ENCODE assay signal across 9 mouse cellular contexts in the genomic region with DNA sequence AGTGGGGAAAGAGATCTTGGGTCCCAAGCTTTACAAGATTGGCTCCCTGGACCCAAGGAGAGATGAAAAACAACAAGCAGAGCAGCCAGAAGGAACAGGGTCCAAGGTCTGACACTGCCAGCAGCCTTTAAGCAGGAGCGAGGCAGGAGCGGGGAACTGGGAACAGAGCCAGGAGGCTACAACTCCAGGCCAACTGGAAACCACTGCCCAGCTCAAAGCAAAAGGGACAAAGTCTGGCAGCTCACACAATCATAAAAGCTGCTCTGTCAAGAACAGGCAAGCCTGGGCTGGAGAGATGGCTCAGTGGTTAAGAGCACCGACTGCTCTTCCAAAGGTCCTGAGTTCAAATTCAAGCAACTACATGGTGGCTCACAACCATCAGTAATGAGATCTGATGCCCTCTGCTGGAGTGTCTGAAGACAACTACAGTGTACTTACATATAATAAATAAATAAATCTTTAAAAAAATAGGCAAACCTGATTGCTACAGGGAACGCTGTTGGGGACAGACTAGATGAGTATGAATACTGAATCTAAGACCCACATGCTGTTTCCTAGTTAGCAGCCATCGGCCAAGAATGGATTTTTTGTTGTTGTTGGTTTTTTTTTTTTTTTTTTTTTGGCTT. TPM values are rescaled to one million over a fixed set of nuclear protein-coding genes. Genes with fewer than 3 reads are reported as not detected.
A peak's percentile ranks its signal among the peaks of the same experiment; 100 is the strongest.
DNase-seq lines count a peak whose midpoint lies in the region; ATAC-seq and TF ChIP-seq lines count a peak whose summit lies in the region.
"Had no signal": no experiment of that assay in that cellular context is flagged by ENCODE, and none has a peak within 500 bp of the region (broad histone marks: within the 10 kb centered on the region; RNA-seq: fewer than 3 reads in every experiment).

No protein-coding gene starts in this region.

- H3K4me1 ChIP-seq in limb, embryonic 14.5 days (ENCODE audit: control insufficient read depth, insufficient read depth, low read length): no peaks in the 10 kb centered on the region
- no peaks in the 10 kb centered on the region for H3K4me1 ChIP-seq in limb, embryonic 10.5 days
- no peaks in the 10 kb centered on the region for H3K4me1 ChIP-seq in heart, embryonic 10.5 days
- H3K4me1 ChIP-seq: limb, embryonic 13.5 days had no signal

- no peak overlapping the region for H3K27ac ChIP-seq in limb, embryonic 14.5 days (replicated peaks; ENCODE audit: low read depth, low read length)
- no peak overlapping the region for H3K27ac ChIP-seq in limb, embryonic 10.5 days
- H3K27ac ChIP-seq in heart, embryonic 10.5 days: no peak overlapping the region
- peak overlapping the region; percentile 56; the same call in 1 of the 2 replicates for H3K27ac ChIP-seq in layer of hippocampus, adult 2 months
- H3K27ac ChIP-seq: limb, embryonic 13.5 days had no signal

- TF ChIP-seq POLR2A in limb, embryonic 14.5 days (IDR thresholded peaks at IDR 0.05; ENCODE audit: borderline replicate concordance, extremely low read depth, insufficient read depth, insufficient read length): no peak

- peak; percentile 65 for TF ChIP-seq CTCF in layer of hippocampus, adult 2 months (conservative IDR thresholded peaks at IDR 0.05)

- no peak overlapping the region for H3K9ac ChIP-seq in limb, embryonic 14.5 days (ENCODE audit: low read depth, low read length, severe bottlenecking)
- H3K9ac ChIP-seq: limb, embryonic 13.5 days had no signal

- DNase-seq in limb, embryonic 14.5 days (ENCODE audit: low spot score): peak; percentile 59
- no peak for DNase-seq in limb, embryonic 10.5 days (ENCODE audit: low spot score)
- DNase-seq in brain, embryonic 18.5 days (ENCODE audit: low read depth, low spot score): peak; percentile 60
- peak; percentile 53 for DNase-seq in heart, embryonic 10.5 days (ENCODE audit: low spot score)
- peak; percentile 67 to 82 for DNase-seq in layer of hippocampus, adult 2 months (ENCODE audit: low spot score in 2 of 2)
- peak; percentile 73 for DNase-seq in lung, postnatal 14 days
- DNase-seq in urinary bladder, postnatal 4 days (ENCODE audit: low spot score in 2 of 2): peak; percentile 67 to 76

- H3K4me2 ChIP-seq in limb, embryonic 14.5 days (replicated peaks; ENCODE audit: low read depth, low read length, severe bottlenecking): no peak overlapping the region
- H3K4me2 ChIP-seq: limb, embryonic 13.5 days had no signal

- H3K36me3 ChIP-seq in limb, embryonic 14.5 days (ENCODE audit: control insufficient read depth, insufficient read depth, low read length): peaks cover 14% of the 10 kb centered on the region
- H3K36me3 ChIP-seq in limb, embryonic 10.5 days: peaks cover 18% of the 10 kb centered on the region
- peaks cover 14% of the 10 kb centered on the region for H3K36me3 ChIP-seq in heart, embryonic 10.5 days

- no peak for ATAC-seq in limb, embryonic 14.5 days (ENCODE audit: low FRiP score, low read depth)
- ATAC-seq in inflammation-experienced regulatory T-cells, adult 6 months: no peak

- 75% methylated on average over 5 of the region's 5 CpGs for WGBS in limb, embryonic 14.5 days
- WGBS in limb, embryonic 10.5 days: 87% methylated on average over 5 of the region's 5 CpGs
- WGBS in heart, embryonic 10.5 days: 83% methylated on average over 5 of the region's 5 CpGs

- no peaks in the 10 kb centered on the region for H3K9me3 ChIP-seq in limb, embryonic 14.5 days (ENCODE audit: control insufficient read depth, low read length)
- H3K9me3 ChIP-seq in limb, embryonic 10.5 days (replicated peaks): no peaks in the 10 kb centered on the region
- no peaks in the 10 kb centered on the region for H3K9me3 ChIP-seq in heart, embryonic 10.5 days

- no peaks in the 10 kb centered on the region for H3K27me3 ChIP-seq in limb, embryonic 14.5 days (ENCODE audit: control insufficient read depth, insufficient read depth, low read length)
- no peaks in the 10 kb centered on the region for H3K27me3 ChIP-seq in limb, embryonic 10.5 days (ENCODE audit: low read depth, poor library complexity, severe bottlenecking)
- H3K27me3 ChIP-seq in heart, embryonic 10.5 days (ENCODE audit: insufficient read depth, poor library complexity, severe bottlenecking): no peaks in the 10 kb centered on the region
- H3K27me3 ChIP-seq: limb, embryonic 13.5 days had no signal

- no peak overlapping the region for H3K4me3 ChIP-seq in limb, embryonic 14.5 days (replicated peaks; ENCODE audit: low read length)
- no peak overlapping the region for H3K4me3 ChIP-seq in limb, embryonic 10.5 days
- H3K4me3 ChIP-seq in heart, embryonic 10.5 days: no peak overlapping the region
- no peak overlapping the region for H3K4me3 ChIP-seq in layer of hippocampus, adult 2 months
- H3K4me3 ChIP-seq: limb, embryonic 13.5 days had no signal

RNA-seq across cellular contexts. Expression of a gene that starts 9.4 kb away (rescaled TPM):
- polyA plus RNA-seq in limb, embryonic 14.5 days (2012; rRNA removed): 69.9 and 98.5 TPM in 2 replicates
- 69.8 and 71.9 TPM in 2 replicates for polyA plus RNA-seq in limb, embryonic 14.5 days (2014; fragmentation: Nextera tagmentation; extraction: Ambion mirVana)
- polyA plus RNA-seq in limb, embryonic 10.5 days (2016; fragmentation: Nextera tagmentation; extraction: Ambion mirVana): 134 TPM in 2 replicates
- polyA plus RNA-seq in heart, embryonic 10.5 days (2016; fragmentation: Nextera tagmentation; extraction: Ambion mirVana): 78.0 and 92.7 TPM in 2 replicates
- total RNA-seq in layer of hippocampus, adult 2 months (2021): 10 to 100 TPM; 59.5 to 65.9 TPM
- polyA plus RNA-seq in inflammation-experienced regulatory T-cells, adult 6 months (2017; shearing (Covaris generic)): 10 to 100 TPM; 18.8 to 43.7 (median 19.1) TPM

RNA-seq across cellular contexts. Expression of a gene that starts 9.4 kb away (rescaled TPM):
- polyA plus RNA-seq in limb, embryonic 14.5 days (2012; rRNA removed): 36.0 and 83.7 TPM in 2 replicates
- 15.5 and 22.0 TPM in 2 replicates for polyA plus RNA-seq in limb, embryonic 14.5 days (2014; fragmentation: Nextera tagmentation; extraction: Ambion mirVana)
- 32.7 and 33.8 TPM in 2 replicates for polyA plus RNA-seq in limb, embryonic 10.5 days (2016; fragmentation: Nextera tagmentation; extraction: Ambion mirVana)
- 21.5 and 23.0 TPM in 2 replicates for polyA plus RNA-seq in heart, embryonic 10.5 days (2016; fragmentation: Nextera tagmentation; extraction: Ambion mirVana)
- total RNA-seq in layer of hippocampus, adult 2 months (2021): 10 to 100 TPM; 26.6 to 27.2 TPM
- 10 to 100 TPM; 32.0 to 43.4 (median 35.6) TPM for polyA plus RNA-seq in inflammation-experienced regulatory T-cells, adult 6 months (2017; shearing (Covaris generic))

RNA-seq across cellular contexts. Expression of a gene that starts 18.3 kb away (rescaled TPM):
- 57.2 and 65.9 TPM in 2 replicates for polyA plus RNA-seq in limb, embryonic 14.5 days (2012; rRNA removed)
- polyA plus RNA-seq in limb, embryonic 14.5 days (2014; fragmentation: Nextera tagmentation; extraction: Ambion mirVana): 63.2 and 64.8 TPM in 2 replicates
- polyA plus RNA-seq in limb, embryonic 10.5 days (2016; fragmentation: Nextera tagmentation; extraction: Ambion mirVana): 48.9 and 55.3 TPM in 2 replicates
- polyA plus RNA-seq in heart, embryonic 10.5 days (2016; fragmentation: Nextera tagmentation; extraction: Ambion mirVana): 39.7 and 54.2 TPM in 2 replicates
- 10 to 100 TPM; 33.9 to 38.8 TPM for total RNA-seq in layer of hippocampus, adult 2 months (2021)
- polyA plus RNA-seq in inflammation-experienced regulatory T-cells, adult 6 months (2017; shearing (Covaris generic)): 10 to 100 TPM; 47.2 to 94.6 (median 80.5) TPM

RNA-seq across cellular contexts. Expression of a gene that starts 18.4 kb away (rescaled TPM):
- polyA plus RNA-seq in limb, embryonic 14.5 days (2012; rRNA removed): 0.03 and 0.05 TPM in 2 replicates
- polyA plus RNA-seq in limb, embryonic 14.5 days (2014; fragmentation: Nextera tagmentation; extraction: Ambion mirVana): 0.06 and 0.26 TPM in 2 replicates
- not detected in 2 replicates for polyA plus RNA-seq in limb, embryonic 10.5 days (2016; fragmentation: Nextera tagmentation; extraction: Ambion mirVana)
- polyA plus RNA-seq in heart, embryonic 10.5 days (2016; fragmentation: Nextera tagmentation; extraction: Ambion mirVana): 0.17 TPM in 1 of 2 replicates, not detected in the other
- total RNA-seq in layer of hippocampus, adult 2 months (2021): 1 to 10 TPM; 1.7 to 2.2 TPM
- not detected for polyA plus RNA-seq in inflammation-experienced regulatory T-cells, adult 6 months (2017; shearing (Covaris generic))
- polyA plus RNA-seq: limb, embryonic 13.5 days had no signal

RNA-seq across cellular contexts. Expression of a gene that starts 27.1 kb away (rescaled TPM):
- 107 and 111 TPM in 2 replicates for polyA plus RNA-seq in limb, embryonic 14.5 days (2012; rRNA removed)
- polyA plus RNA-seq in limb, embryonic 14.5 days (2014; fragmentation: Nextera tagmentation; extraction: Ambion mirVana): 78.9 and 82.6 TPM in 2 replicates
- polyA plus RNA-seq in limb, embryonic 10.5 days (2016; fragmentation: Nextera tagmentation; extraction: Ambion mirVana): 91.5 and 108 TPM in 2 replicates
- polyA plus RNA-seq in heart, embryonic 10.5 days (2016; fragmentation: Nextera tagmentation; extraction: Ambion mirVana): 59.6 and 68.1 TPM in 2 replicates
- 10 to 100 TPM; 76.1 to 95.4 TPM for total RNA-seq in layer of hippocampus, adult 2 months (2021)
- polyA plus RNA-seq in inflammation-experienced regulatory T-cells, adult 6 months (2017; shearing (Covaris generic)): 10 to 100 TPM; 30.3 to 45.0 (median 35.3) TPM
